Mouse (Mus musculus) G1E (cell line): Measurements from ENCODE around the gene Snx30. TPM values are rescaled to one million over a fixed set of nuclear protein-coding genes. Genes with fewer than 3 reads are reported as not detected.

ENCODE experiments used
- ATAC-seq: 2 replicates; pipeline ENCODE4 v1.8.0; 2016; ENCODE audit warnings: mild to moderate bottlenecking; ENCODE audit not compliant: insufficient number of reproducible peaks, poor library complexity, low FRiP score, severe bottlenecking; ENCODE audit errors: extremely low read depth
- DNase-seq: peaks from one replicate; pipeline ENCODE4 v3.0.0; 2012; ENCODE audit warnings: low spot score
- H3K27me3 ChIP-seq: 2 replicates; pipeline ENCODE4 v1.6.1; 2012; ENCODE audit warnings: mild to moderate bottlenecking, low read length, inconsistent platforms; ENCODE audit not compliant: insufficient read depth
- H3K36me3 ChIP-seq: replicated peaks from 2 replicates; pipeline ENCODE3; 2012; ENCODE audit warnings: mild to moderate bottlenecking, inconsistent platforms
- H3K4me1 ChIP-seq: 2 replicates; pipeline ENCODE4 v1.6.1; 2012; ENCODE audit warnings: low read depth, low read length, inconsistent platforms, mixed read lengths; ENCODE audit not compliant: insufficient read depth
- H3K4me3 ChIP-seq: 2 replicates; pipeline ENCODE4 v1.5.1; 2012; ENCODE audit warnings: low read depth, mild to moderate bottlenecking, inconsistent platforms, low read length, moderate library complexity, mixed read lengths
- H3K9me3 ChIP-seq: replicated peaks from 2 replicates; pipeline ENCODE4 v1.6.1; 2012; ENCODE audit warnings: inconsistent platforms
- CTCF ChIP-seq: IDR thresholded peaks from 2 replicates; pipeline ENCODE4 v1.5.1; 2012; ENCODE audit warnings: low read depth, low read length, inconsistent platforms, mixed read lengths
- GATA1 ChIP-seq: IDR thresholded peaks from 2 replicates; pipeline ENCODE4 v1.6.1; 2012; ENCODE audit warnings: borderline replicate concordance, low read length, inconsistent platforms, mixed read lengths
- GATA2 ChIP-seq: IDR thresholded peaks from 2 replicates; pipeline ENCODE4 v1.6.1; 2012; ENCODE audit warnings: low read depth, low read length, inconsistent platforms, borderline replicate concordance
- POLR2AphosphoS5 ChIP-seq: IDR thresholded peaks from 2 replicates; pipeline ENCODE4 v1.6.1; 2012; ENCODE audit warnings: low read depth, low read length, inconsistent platforms; ENCODE audit not compliant: insufficient replicate concordance
- TAL1 ChIP-seq: conservative IDR thresholded peaks from 2 replicates; pipeline ENCODE4 v1.6.1; 2012; ENCODE audit warnings: low read depth, low read length, inconsistent platforms, mixed read lengths
- polyA plus RNA-seq: library from polyadenylated mRNA; stranded (reverse); fragments of >175 nt; gene quantifications from 2 replicates; pipeline ENCODE4 v1.2.3, GENCODE M21; 2012
- total RNA-seq, 2 experiments: library from RNA; stranded (forward) in 1 of 2; stranded (reverse) in 1 of 2; fragments of 200-1000 nt in 1 of 2; fragments of >200 nt in 1 of 2; fragmentation: Nextera tagmentation in 1 of 2; gene quantifications; 2 replicates each; pipeline ENCODE4 v1.2.3; 2014 to 2017

Snx30 gene
- total and polyA plus RNA-seq, 3 experiments, result 4.7 to 36.4 (median 8.2) TPM

DNA sequence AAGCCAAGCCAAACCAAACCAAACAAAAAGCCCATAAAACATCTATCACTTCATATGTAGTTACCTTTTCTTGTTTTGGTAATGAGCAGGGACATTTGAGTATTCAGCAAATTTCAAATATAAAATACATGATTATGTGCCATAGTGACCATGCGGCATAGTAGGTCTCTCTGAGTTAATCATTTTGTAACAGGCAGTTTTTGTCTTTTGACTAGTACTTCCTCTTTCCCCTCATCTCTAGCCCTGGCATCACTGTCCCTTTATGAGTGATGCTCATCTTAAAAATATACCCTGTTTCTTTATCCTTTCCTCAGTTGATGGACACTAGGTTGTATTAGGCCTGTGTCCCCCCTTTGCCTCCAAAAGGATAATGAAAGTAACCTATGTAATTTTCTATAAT, 15.9 kb downstream of the Snx30 start:
- DNase-seq (no peak), ATAC-seq (no peak)
- Histone ChIP-seq H3K27me3 (no peaks in the 10 kb centered on the region), H3K4me1 (peaks cover 14% of the 10 kb centered on the region), H3K9me3 (no peaks in the 10 kb centered on the region), H3K4me3 (no peak overlapping the region), H3K36me3 (peaks cover 50% of the 10 kb centered on the region)
- no peak for TF ChIP-seq GATA2
- TF ChIP-seq CTCF, result no peak
- no peak for TF ChIP-seq POLR2AphosphoS5
- no peak for TF ChIP-seq TAL1
- no peak for TF ChIP-seq GATA1

- H3K4me1 ChIP-seq, result peaks cover 16% of the 10 kb centered on the region
- no peak overlapping the region for H3K4me3 ChIP-seq
- H3K27me3 ChIP-seq, result no peaks in the 10 kb centered on the region
- DNase-seq (no peak), ATAC-seq (no peak)
- no peaks in the 10 kb centered on the region for H3K9me3 ChIP-seq
- peaks cover 50% of the 10 kb centered on the region for H3K36me3 ChIP-seq
- TF ChIP-seq GATA1 (no peak), GATA2 (no peak)
Observed at GRCm38 (mm10) chr4:59822119-59822518, 16.5 kb downstream of the Snx30 start.

GRCm38 (mm10) chr4:59823470-59823869, 17.8 kb downstream of the Snx30 start:
- Histone ChIP-seq H3K9me3 (no peaks in the 10 kb centered on the region), H3K4me1 (peaks cover 19% of the 10 kb centered on the region), H3K36me3 (peaks cover 45% of the 10 kb centered on the region), H3K4me3 (no peak overlapping the region), H3K27me3 (no peaks in the 10 kb centered on the region)
- ATAC-seq (no peak), DNase-seq (no peak)
- no peak for TF ChIP-seq POLR2AphosphoS5
- TF ChIP-seq CTCF, result no peak
- no peak for TF ChIP-seq TAL1
- no peak for TF ChIP-seq GATA2
- no peak for TF ChIP-seq GATA1

- H3K9me3 ChIP-seq, result no peaks in the 10 kb centered on the region
- H3K36me3 ChIP-seq, result peaks cover 40% of the 10 kb centered on the region
- H3K27me3 ChIP-seq, result no peaks in the 10 kb centered on the region
- DNase-seq, result no peak
- TF ChIP-seq TAL1 (no peak), GATA1 (no peak)
- H3K4me3 ChIP-seq, result no peak overlapping the region
- no peak for ATAC-seq
- H3K4me1 ChIP-seq, result peaks cover 10% of the 10 kb centered on the region
Observed at GRCm38 (mm10) chr4:59824860-59825259, 19.2 kb downstream of the Snx30 start.

DNA sequence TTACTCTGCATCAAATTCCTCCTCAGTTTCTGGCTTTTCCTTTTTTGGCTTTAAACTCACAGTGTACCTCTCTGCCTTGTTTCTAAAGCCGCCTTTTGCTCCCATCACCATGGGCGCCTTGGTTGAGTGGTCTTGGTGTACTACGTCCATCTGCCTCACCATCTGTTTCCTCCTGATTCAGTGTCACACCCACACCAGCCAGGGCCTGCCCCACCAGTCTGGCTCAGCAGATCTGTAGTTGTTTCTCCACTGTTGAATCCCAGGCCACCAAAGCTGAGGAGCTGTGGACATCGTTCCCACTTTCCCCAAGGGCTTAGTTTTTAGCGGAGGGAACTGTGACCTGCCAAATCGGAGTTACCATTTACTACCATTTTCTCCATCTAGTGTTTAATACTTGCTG, 20.0 kb downstream of the Snx30 start:
- TF ChIP-seq POLR2AphosphoS5 (no peak), TAL1 (no peak), GATA1 (no peak), CTCF (no peak), GATA2 (no peak)
- Histone ChIP-seq H3K9me3 (no peaks in the 10 kb centered on the region), H3K36me3 (peaks cover 39% of the 10 kb centered on the region), H3K4me3 (no peak overlapping the region), H3K27me3 (no peaks in the 10 kb centered on the region), H3K4me1 (peaks cover 10% of the 10 kb centered on the region)
- DNase-seq, result no peak
- ATAC-seq, result no peak

- ATAC-seq (no peak), DNase-seq (no peak)
- Histone ChIP-seq H3K36me3 (peaks cover 39% of the 10 kb centered on the region), H3K9me3 (no peaks in the 10 kb centered on the region), H3K4me1 (peaks cover 10% of the 10 kb centered on the region), H3K4me3 (no peak overlapping the region), H3K27me3 (no peaks in the 10 kb centered on the region)
- TF ChIP-seq POLR2AphosphoS5 (no peak), CTCF (no peak), TAL1 (no peak), GATA2 (no peak), GATA1 (no peak)
Observed at GRCm38 (mm10) chr4:59826381-59826780, 20.7 kb downstream of the Snx30 start.

- no peak for ATAC-seq
- Histone ChIP-seq H3K36me3 (peaks cover 38% of the 10 kb centered on the region), H3K4me1 (peaks cover 7% of the 10 kb centered on the region), H3K9me3 (no peaks in the 10 kb centered on the region), H3K27me3 (no peaks in the 10 kb centered on the region), H3K4me3 (no peak overlapping the region)
- no peak for DNase-seq
- no peak for TF ChIP-seq GATA1
- no peak for TF ChIP-seq CTCF
- TF ChIP-seq GATA2, result no peak
- TF ChIP-seq TAL1, result no peak
- no peak for TF ChIP-seq POLR2AphosphoS5
Observed at GRCm38 (mm10) chr4:59829072-59829471, 23.4 kb downstream of the Snx30 start.
